Mouse (Mus musculus): Measurements from ENCODE around the gene Olfr1499.
"Not testable (repeated sequence)": the region's sequence is repeated elsewhere in the genome, so short reads cannot be mapped to it uniquely, and the experiment has no call there.

Olfr1499 gene

DNA sequence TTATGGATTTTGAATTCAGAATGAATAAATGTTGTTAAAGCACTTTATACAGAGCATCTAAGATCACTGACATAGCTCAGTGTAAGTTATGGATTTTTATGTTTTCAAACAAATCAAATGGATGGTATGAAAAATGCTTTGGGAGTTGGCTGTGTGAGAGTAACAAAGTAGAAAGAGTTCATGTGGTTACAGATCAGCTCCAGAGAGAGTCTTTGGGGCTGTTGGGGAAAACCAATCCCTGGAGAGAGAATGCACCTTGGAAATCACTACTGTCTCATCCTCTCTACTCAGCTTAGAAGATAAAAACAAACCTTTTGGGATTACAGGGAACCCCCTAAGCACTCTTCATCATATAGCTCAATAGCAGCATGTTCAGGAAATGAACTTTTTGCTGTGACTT lies at the start of gene Olfr1499:
Gene Olfr1499 (minus strand): TSS at position 101 of the 400 bp plus-strand sequence.
- no peak for DNase-seq (ENCODE audit: low spot score)

DNA sequence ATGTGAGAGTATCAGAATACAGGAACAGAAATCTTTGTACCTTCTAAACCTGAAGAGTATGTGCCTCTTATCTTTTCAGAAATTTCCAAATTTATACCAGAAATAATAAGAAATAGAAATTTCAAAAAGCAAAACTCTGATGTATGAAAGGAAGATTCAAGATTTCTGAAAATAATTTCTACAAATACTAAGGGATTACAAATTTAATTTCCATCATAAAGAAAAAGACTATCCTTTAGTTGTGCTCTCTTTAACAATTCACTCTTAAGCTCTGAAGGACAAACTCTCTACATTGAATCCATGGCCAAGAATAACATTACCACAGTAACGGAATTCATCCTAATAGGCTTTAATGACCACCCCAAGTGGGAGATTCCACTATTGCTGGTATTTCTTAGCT lies 42.2 kb upstream of the Olfr1499 start, which contains the start of gene Olfr1502:
Gene Olfr1502 (plus strand): TSS at position 301 of the 400 bp plus-strand sequence.
- no peak for DNase-seq (ENCODE audit: low spot score)

DNA sequence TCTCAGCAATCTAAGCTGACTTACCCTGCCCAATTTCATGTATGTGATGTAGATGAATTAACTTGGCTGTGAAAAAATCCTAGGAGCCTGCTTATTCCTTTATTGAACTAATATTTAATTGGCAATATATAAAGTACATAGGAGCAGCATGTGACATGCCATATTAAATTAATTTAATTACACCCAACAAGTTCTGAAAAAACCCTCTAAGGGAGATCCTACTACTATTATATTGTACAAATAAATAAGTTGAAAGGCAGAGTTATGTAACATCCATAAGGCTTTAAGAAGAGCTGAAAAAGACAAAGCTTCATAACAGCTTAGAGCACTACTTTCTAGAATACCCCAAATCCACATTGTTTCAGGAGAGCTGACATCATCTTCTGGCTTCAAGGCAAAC lies 31.3 kb upstream of the Olfr1499 start, which contains the start of gene Olfr1501:
Gene Olfr1501 (minus strand): TSS at position 101 of the 400 bp plus-strand sequence.
- DNase-seq (ENCODE audit: low spot score) = not testable (repeated sequence)

DNA sequence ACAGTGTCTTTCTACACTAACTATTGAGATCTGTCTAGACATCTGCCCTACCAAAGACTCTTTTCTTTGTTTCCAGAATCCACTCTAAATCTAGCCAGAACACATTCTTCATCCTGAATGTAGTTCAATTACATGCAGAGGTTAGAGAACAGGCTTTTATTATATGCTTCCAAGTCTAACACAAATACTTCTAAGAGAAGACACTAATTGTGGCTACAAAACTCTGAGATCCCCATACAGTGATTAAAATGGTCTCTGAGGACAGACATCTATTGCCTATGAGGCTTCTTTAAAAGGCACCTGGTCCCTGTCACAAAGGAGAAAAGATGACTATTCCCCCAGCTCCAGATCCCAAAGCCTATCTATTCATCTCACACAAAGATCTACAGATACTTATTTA lies 11.1 kb upstream of the Olfr1499 start, which contains the start of gene Olfr1500:
Gene Olfr1500 (minus strand): TSS at position 101 of the 400 bp plus-strand sequence.
- no peak for DNase-seq (ENCODE audit: low spot score)

DNA sequence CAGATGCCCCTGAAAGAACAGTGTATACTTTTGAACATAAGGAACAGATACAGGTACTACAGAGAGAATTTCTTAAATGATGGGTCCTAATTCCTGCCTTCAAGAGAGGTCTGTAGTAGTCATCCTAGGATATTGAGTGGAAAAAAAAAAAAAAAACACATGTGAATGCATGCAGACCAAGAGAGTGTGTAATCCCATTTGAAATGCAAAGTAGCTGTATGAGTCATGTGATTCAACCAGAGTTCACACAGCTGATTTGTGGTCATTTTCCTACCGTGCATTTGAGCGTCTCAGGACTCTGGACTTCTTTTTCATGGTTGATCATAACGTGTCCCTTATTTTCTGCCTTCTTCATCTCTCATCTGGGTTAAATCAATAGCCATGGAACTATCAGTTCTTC lies 9.2 kb upstream of the Olfr1499 start:
- no peak for DNase-seq (ENCODE audit: low spot score)

DNA sequence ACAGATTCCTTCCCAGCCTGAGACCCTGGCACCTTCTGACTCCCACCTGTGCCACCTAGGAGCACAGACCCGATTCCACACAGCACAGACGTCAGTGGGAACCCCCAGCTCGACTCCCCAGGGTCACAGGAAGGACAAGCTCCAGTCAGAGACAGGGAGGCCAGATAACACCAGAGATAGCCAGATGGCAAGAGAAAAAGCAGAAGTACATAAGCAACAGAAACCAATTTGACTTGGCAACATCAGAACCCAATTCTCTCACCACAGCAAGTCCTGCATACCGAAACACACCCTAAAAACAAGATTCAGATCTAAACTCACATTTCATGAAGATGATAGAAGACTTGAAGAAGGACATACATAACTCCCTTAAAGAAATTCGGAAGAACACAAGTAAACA lies 1.6 kb upstream of the Olfr1499 start:
- no peak for DNase-seq (ENCODE audit: low spot score)

DNA sequence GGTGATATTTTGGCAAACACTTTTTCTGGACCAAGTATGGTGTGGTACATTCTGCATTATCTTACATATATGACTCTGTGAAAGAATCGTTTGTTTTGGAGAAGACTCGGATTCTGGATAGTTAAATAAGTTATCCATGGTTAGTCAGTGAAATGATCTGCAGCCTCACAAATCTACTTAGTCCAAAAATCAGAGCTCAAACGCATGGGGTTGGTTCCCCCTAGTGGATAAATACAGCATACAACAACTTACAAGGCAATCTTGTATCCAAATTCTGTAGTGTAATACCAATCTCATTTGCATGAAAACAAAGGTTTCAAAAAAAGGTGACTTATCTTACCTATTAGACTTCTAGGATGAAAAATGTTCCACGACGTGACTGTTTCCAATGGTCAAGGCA lies 420 bp downstream of the Olfr1499 start:
- DNase-seq (ENCODE audit: low spot score) = peak; percentile 6

DNA sequence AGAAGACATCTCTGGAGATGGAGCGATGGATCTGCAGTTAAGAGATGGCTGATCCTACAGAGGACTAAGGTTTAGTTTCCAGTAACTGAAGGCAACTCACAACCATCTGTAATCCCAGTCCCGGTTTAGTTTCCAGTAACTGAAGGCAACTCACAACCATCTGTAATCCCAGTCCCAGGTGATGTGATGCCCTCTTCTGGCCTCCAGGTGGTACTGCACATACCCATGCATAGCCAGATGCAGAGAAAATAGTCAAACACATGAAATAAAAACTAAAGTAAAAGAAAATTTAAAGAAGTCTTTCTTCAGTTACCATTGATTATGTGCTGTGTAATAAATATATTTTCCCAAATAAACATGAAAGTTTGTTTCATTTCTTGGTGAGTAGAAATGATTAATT lies 6.4 kb downstream of the Olfr1499 start:
- DNase-seq (ENCODE audit: low spot score) = no peak

DNA sequence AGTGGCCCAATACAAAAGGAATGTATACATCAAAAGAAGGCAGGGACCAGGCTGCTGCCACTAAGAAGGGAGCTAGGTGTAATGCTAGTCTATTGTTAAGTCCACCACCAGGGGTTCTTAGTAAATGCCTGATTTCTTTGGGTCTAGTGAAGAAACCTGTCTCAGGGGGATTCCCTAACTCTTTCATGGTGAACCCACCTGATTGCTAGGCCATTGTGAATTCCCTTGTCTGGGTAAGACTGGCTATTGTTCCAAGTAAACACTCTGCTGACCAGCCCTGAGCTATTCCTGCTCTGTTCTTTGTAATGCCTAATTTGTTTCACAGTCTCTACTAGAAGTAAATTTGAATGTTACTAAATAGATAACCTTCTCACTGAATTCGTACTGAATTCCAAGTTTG lies 13.8 kb downstream of the Olfr1499 start:
- not testable (repeated sequence) for DNase-seq (ENCODE audit: low spot score)

DNA sequence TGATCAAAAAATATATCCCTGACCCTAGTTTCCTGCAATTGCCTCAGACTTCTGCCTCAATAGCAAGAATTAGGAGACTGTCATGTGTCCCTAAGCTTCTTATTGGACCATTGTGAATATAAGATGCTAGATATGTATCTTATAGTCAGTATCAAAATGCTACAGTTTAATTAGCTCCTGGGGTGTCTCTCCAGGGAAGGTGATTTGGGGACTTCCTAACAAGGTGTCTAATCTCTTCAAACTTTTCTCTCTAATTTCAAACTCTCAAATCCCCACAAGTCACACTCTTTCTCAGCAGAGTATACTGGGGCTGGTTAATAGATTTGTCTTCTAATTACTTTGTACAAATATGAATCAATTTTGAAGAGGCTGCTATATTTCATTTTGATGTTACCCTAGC lies 21.1 kb downstream of the Olfr1499 start, which contains the start of gene Olfr1497:
Gene Olfr1497 (minus strand): TSS at position 101 of the 400 bp plus-strand sequence.
- DNase-seq (ENCODE audit: low spot score) = no peak

DNA sequence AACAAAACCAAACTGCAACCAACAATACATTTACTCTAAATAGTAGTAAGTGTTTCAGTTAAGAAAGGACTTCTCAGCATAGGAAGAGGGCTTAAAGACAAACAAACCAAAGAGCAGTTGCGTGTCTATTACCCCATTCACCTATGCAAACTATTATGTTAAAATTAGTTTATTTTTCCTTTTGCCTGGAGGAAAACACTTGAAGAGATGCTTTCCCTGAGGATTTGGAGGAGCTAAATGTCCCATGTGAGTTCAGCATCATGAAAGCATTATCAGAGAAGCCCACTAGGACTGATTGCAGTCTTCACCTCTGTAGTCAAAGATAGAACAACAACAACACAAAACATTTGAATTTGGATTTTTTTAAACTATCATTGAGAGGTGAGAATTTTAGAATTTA lies 41.7 kb downstream of the Olfr1499 start, which contains the start of gene Olfr1496:
Gene Olfr1496 (plus strand): TSS at position 301 of the 400 bp plus-strand sequence.
- DNase-seq (ENCODE audit: low spot score) = no peak

DNA sequence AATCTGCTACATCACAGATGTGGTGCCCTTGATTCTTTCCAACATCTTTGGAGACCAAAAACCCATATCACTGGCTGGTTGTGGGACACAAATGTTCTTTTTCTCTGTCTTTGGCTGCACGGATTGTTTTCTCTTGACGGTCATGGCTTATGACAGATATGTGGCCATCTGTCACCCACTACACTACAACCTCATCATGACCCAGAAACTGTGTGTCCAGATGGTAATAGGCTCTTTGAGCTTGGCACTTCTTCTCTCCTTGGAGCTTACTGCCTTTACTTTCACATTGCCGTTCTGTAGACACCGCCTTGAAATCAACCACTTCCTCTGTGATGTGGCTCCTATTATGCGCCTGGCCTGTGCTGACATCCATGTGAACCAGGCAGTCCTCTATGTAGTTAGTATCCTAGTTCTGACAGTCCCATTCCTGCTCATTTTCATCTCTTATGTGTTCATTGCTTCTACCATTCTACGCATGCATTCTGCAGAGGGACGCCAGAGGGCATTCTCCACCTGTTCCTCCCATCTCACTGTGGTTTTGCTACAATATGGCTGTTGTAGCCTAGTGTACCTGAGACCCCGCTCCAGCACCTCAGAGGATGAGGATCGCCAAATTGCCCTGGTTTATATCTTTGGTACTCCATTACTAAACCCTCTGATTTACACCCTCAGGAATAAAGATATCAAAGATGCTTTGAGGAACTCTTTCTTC lies 50.5 kb downstream of the Olfr1499 start:
- DNase-seq (ENCODE audit: low spot score) = no peak

DNA sequence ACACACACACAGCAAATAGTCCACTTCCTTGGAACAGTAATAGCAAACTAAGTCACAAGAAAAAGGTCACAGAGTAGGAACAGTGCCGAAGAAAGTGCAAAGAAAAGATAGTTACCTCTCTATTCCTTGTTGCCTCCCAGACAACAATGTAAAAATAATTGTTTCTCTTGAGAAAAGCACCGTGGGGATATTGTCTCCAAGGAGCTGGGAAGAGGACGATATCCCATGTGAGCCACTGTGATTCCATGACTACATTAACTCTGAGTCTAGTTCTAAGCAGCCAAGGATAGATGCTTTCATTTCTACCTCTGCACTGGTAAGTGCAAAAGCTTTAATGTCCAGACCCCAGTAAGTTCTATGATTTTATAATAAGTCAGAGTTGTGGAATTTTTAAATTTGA lies 54.9 kb downstream of the Olfr1499 start, which contains the start of gene Olfr1495:
Gene Olfr1495 (plus strand): TSS at position 301 of the 400 bp plus-strand sequence.
- DNase-seq (ENCODE audit: low spot score) = no peak

All from embryo, embryonic 10 days (tissue).